Comparison of ENCODE assay signal across 1 mouse cellular context in the genomic region with DNA sequence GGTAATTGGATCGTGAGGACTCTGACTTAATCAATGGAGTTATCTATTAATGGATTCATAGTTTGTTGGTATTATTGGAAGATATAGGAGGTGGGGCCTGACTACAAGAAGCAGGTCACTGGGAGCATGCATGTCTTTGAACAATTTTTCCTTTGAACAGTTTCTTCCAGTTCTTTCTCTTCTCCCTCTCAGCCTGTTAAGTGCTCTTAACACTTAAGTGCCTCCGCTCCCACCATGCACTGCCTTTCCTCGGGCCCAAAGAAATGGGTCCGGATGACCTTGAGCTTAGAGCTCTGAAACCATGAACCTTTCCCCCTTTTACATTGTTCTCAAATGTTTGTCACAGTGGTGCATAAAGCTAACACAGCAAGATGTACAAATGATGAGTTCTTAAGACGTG.
TF ChIP-seq lines count a peak whose summit lies in the region.

No protein-coding gene starts in this region.

TF ChIP-seq in MEL, 35 proteins besides CTCF, POLR2A, EP300 and RAD21 (continued from another document):
- TF ChIP-seq USF2 (IDR thresholded peaks at IDR 0.05; ENCODE audit: borderline replicate concordance in 1 of 2, insufficient read depth in 1 of 2, low read depth in 1 of 2, low read length in 2 of 2) = no peak
- TF ChIP-seq KAT2A (conservative IDR thresholded peaks at IDR 0.05; ENCODE audit: low read depth, low read length) = no peak
- TF ChIP-seq ELF1 (IDR thresholded peaks at IDR 0.05; ENCODE audit: low read depth, low read length) = no peak
- no peak for TF ChIP-seq ETS1 (IDR thresholded peaks at IDR 0.05; ENCODE audit: low read depth, low read length)
- TF ChIP-seq ZKSCAN1 (IDR thresholded peaks at IDR 0.05; ENCODE audit: low read depth, low read length) = no peak
- no peak for TF ChIP-seq MEF2A (IDR thresholded peaks at IDR 0.05; ENCODE audit: extremely low read depth, insufficient replicate concordance, low read depth, low read length, poor library complexity, severe bottlenecking)
